In genomic region chr2:84961300-84961699, GRCm38 (mm10) we compare ENCODE assay signal across 10 mouse cellular contexts. TPM values are rescaled to one million over a fixed set of nuclear protein-coding genes. Genes with fewer than 3 reads are reported as not detected.
A peak's percentile ranks its signal among the peaks of the same experiment; 100 is the strongest.
DNase-seq lines count a peak whose midpoint lies in the region; TF ChIP-seq lines count a peak whose summit lies in the region.
"Had no signal": no experiment of that assay in that cellular context is flagged by ENCODE, and none has a peak within 500 bp of the region (broad histone marks: within the 10 kb centered on the region; RNA-seq: fewer than 3 reads in every experiment).

No protein-coding gene starts in this region.

- TF ChIP-seq CTCF in liver, adult 2 months (IDR thresholded peaks at IDR 0.05; ENCODE audit: low read depth, low read length), result peak; percentile 43

- H3K4me1 ChIP-seq in liver, adult 2 months (ENCODE audit: control insufficient read depth, insufficient read depth, low read length), result peaks cover 2% of the 10 kb centered on the region; the same call in 1 of the 2 replicates

- no peaks in the 10 kb centered on the region for H3K27me3 ChIP-seq in liver, adult 2 months (ENCODE audit: control insufficient read depth, insufficient read depth, low read length)
- H3K27me3 ChIP-seq: hindbrain, embryonic 13.5 days had no signal

- H3K4me3 ChIP-seq in liver, adult 2 months (ENCODE audit: insufficient read depth, low read depth, low read length), result no peak overlapping the region
- H3K4me3 ChIP-seq: hindbrain, embryonic 13.5 days had no signal

- no peak overlapping the region for H3K9ac ChIP-seq in liver, adult 2 months (ENCODE audit: low read depth, low read length)
- H3K9ac ChIP-seq: hindbrain, embryonic 13.5 days had no signal

- peak; percentile 87 for DNase-seq in liver, adult 2 months (ENCODE audit: extremely low read depth, low read depth, low spot score)
- DNase-seq in liver, result no peak
- peak; percentile 36 to 70 for DNase-seq in gastrocnemius, postnatal 36 days
- DNase-seq in kidney, postnatal 25 days, result peak; percentile 74 to 86
- DNase-seq in ovary, postnatal 36 days (ENCODE audit: low spot score), result peak; percentile 29
- DNase-seq in layer of hippocampus, adult 11-12 months (ENCODE audit: low spot score), result no peak
- no peak for DNase-seq in left cerebral cortex, postnatal 25 days (ENCODE audit: low spot score in 2 of 2)
- no peak for DNase-seq in spleen, postnatal 4 days (ENCODE audit: low spot score in 2 of 2)
- DNase-seq: cerebellum, adult 8-10 months had no signal

- H3K36me3 ChIP-seq in liver, adult 2 months (ENCODE audit: control insufficient read depth, insufficient read depth, low read length), result no peaks in the 10 kb centered on the region
- H3K36me3 ChIP-seq: hindbrain, embryonic 13.5 days had no signal

- intact Hi-C loops in gastrocnemius, postnatal 36 days (cut with DNase I), result no loop called here
- intact Hi-C loops in left cerebral cortex, postnatal 25 days (cut with DNase I), result no loop called here

- TF ChIP-seq POLR2A in liver, adult 2 months (IDR thresholded peaks at IDR 0.05; ENCODE audit: extremely low read depth, insufficient read depth, low read length), result no peak

- H3K27ac ChIP-seq in liver, adult 2 months (replicated peaks; ENCODE audit: insufficient read depth, low read depth, low read length), result no peak overlapping the region
- H3K27ac ChIP-seq: hindbrain, embryonic 13.5 days had no signal

- WGBS in liver, adult 2 months, result 2% methylated on average over 2 of the region's 2 CpGs

- H3K79me2 ChIP-seq in liver, adult 2 months (ENCODE audit: control insufficient read depth, insufficient read depth, low read length), result no peaks in the 10 kb centered on the region

RNA-seq across cellular contexts. Expression of gene Prg2, which starts 19.0 kb away (rescaled TPM):
- not detected in 2 replicates for total RNA-seq in liver, adult 2 months (2014; rRNA removed)
- polyA plus RNA-seq in liver, adult 2 months (2012; rRNA removed), result 0.11 TPM in 1 of 2 replicates, not detected in the other
- total RNA-seq in gastrocnemius, postnatal 36 days (2021), result not detected
- total RNA-seq in left cerebral cortex, postnatal 25 days (2021), result not detected

RNA-seq across cellular contexts. Expression of gene Slc43a3, which starts 24.9 kb away (rescaled TPM):
- 25.7 and 26.6 TPM in 2 replicates for total RNA-seq in liver, adult 2 months (2014; rRNA removed)
- polyA plus RNA-seq in liver, adult 2 months (2012; rRNA removed), result 23.2 and 30.6 TPM in 2 replicates
- total RNA-seq in gastrocnemius, postnatal 36 days (2021), result 10 to 100 TPM; 17.9 to 30.2 TPM
- total RNA-seq in left cerebral cortex, postnatal 25 days (2021), result under 1 TPM; 0.41 to 0.53 TPM

RNA-seq across cellular contexts. Expression of gene Prg3, which starts 26.7 kb away (rescaled TPM):
- not detected in 2 replicates for total RNA-seq in liver, adult 2 months (2014; rRNA removed)
- polyA plus RNA-seq in liver, adult 2 months (2012; rRNA removed), result not detected in 2 replicates
- total RNA-seq in gastrocnemius, postnatal 36 days (2021), result not detected
- total RNA-seq in left cerebral cortex, postnatal 25 days (2021), result not detected
- polyA plus RNA-seq: hindbrain, embryonic 13.5 days had no signal

Comparison
In these comparisons a context has a peak if more than half of its experiments do, and no peak if none do; other contexts are left out.
1. DNase-seq: peak in liver, adult 2 months (single experiment), gastrocnemius, postnatal 36 days (2 of 2), kidney, postnatal 25 days (2 of 2) and ovary, postnatal 36 days (single experiment); none in liver (single experiment), layer of hippocampus, adult 11-12 months (single experiment), left cerebral cortex, postnatal 25 days (0 of 2) and spleen, postnatal 4 days (0 of 2).
2. RNA of gene Slc43a3, which starts 24.9 kb away (total RNA-seq): 17.9 to 30.2 TPM in gastrocnemius, postnatal 36 days and 25.7 to 26.6 TPM in liver, adult 2 months; 0.41 to 0.53 TPM in left cerebral cortex, postnatal 25 days; every median in the first group is over 10 times any median in the second.